Mouse (Mus musculus) lung, postnatal 0 days (tissue): ENCODE results near the gene Ly6g6e.

Source experiments
- CTCF ChIP-seq: IDR thresholded peaks from 2 replicates; pipeline ENCODE4 v1.5.1; 2016; ENCODE audit warnings: antibody characterized with exemption, mild to moderate bottlenecking
- EP300 ChIP-seq: IDR thresholded peaks from 2 replicates; pipeline ENCODE4 v1.6.1; 2016; ENCODE audit warnings: antibody characterized with exemption, mild to moderate bottlenecking, control low read depth

- TF ChIP-seq CTCF: no peak
- no peak for TF ChIP-seq EP300
Observed at GRCm38 (mm10) chr17:35052271-35052798, 24.4 kb upstream of the Ly6g6e start.
